Mouse (Mus musculus): ENCODE measurements around the gene Tmbim4.

DNA sequence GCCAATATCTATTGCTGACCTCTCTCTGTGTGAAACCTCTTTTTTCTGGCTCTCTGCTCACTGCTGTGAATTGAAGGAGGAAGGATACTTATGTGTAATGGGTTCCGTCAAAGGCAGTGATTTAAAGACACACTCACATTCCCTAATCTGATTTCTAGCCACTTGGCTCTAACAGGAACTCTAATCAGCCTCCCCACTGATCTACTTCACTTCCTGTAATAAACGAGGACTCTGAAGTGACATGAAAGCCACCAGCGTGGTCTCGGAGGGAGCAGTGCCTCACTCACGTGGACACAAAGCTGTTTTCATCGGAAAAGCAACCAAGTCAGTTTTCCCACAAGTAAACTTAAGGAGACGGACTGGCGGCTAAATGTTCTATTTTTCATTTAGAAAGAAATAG, 51.4 kb downstream of the Tmbim4 start:
- TF ChIP-seq CTCF (IDR thresholded peaks at IDR 0.05), result no peak
- no peak for TF ChIP-seq EP300 (IDR thresholded peaks at IDR 0.05)
